Mouse (Mus musculus): ENCODE measurements around the gene Slc26a10. TPM values are rescaled to one million over a fixed set of nuclear protein-coding genes. Genes with fewer than 3 reads are reported as not detected.
A peak's percentile ranks its signal among the peaks of the same experiment; 100 is the strongest.
"Not testable (repeated sequence)": the region's sequence is repeated elsewhere in the genome, so short reads cannot be mapped to it uniquely, and the experiment has no call there.

Slc26a10 gene
- total RNA-seq, 2 experiments from 2014 or later: 3.8 to 4.3 TPM

GRCm38 (mm10) chr10:127199068-127199467 is 18.6 kb upstream of the Slc26a10 start:
- DNase-seq (ENCODE audit: low spot score in 2 of 2): no peak

- no peak for DNase-seq (ENCODE audit: low spot score in 2 of 2)
Measured at GRCm38 (mm10) chr10:127198492-127198891, 18.0 kb upstream of the Slc26a10 start.

- DNase-seq (ENCODE audit: low spot score in 2 of 2): no peak
Measured at GRCm38 (mm10) chr10:127197505-127198110, 17.2 kb upstream of the Slc26a10 start.

- no peak for DNase-seq (ENCODE audit: low spot score in 2 of 2)
Measured at GRCm38 (mm10) chr10:127197104-127197503, 16.7 kb upstream of the Slc26a10 start.

- DNase-seq (ENCODE audit: low spot score in 2 of 2): peak in 1 of 2 experiments; percentile 67
Measured at GRCm38 (mm10) chr10:127196392-127196791, 15.9 kb upstream of the Slc26a10 start.

GRCm38 (mm10) chr10:127195328-127196129 is 15.1 kb upstream of the Slc26a10 start, which contains the start of gene Dtx3:
Gene Dtx3, minus strand, starts transcription at chr10:127195728.
- DNase-seq (ENCODE audit: low spot score in 2 of 2): peak in 1 of 2 experiments; percentile 51

GRCm38 (mm10) chr10:127194428-127195327 is 14.2 kb upstream of the Slc26a10 start:
- peak in 1 of 2 experiments; percentile 71 for DNase-seq (ENCODE audit: low spot score in 2 of 2)

GRCm38 (mm10) chr10:127193011-127193410 is 12.6 kb upstream of the Slc26a10 start:
- no peak for DNase-seq (ENCODE audit: low spot score in 2 of 2)

- DNase-seq (ENCODE audit: low spot score in 2 of 2): not testable (repeated sequence)
Measured at GRCm38 (mm10) chr10:127192057-127192328, 11.5 kb upstream of the Slc26a10 start.

GRCm38 (mm10) chr10:127191191-127192056 is 11.0 kb upstream of the Slc26a10 start:
- no peak for DNase-seq (ENCODE audit: low spot score in 2 of 2)

- no peak for DNase-seq (ENCODE audit: low spot score in 2 of 2)
Measured at GRCm38 (mm10) chr10:127190398-127191190, 10.1 kb upstream of the Slc26a10 start.

- DNase-seq (ENCODE audit: low spot score in 2 of 2): peak; percentile 62 to 69
Measured at GRCm38 (mm10) chr10:127189651-127190381, 9.4 kb upstream of the Slc26a10 start, which contains the start of gene Arhgef25. Gene Arhgef25, minus strand, starts transcription at chr10:127190083.

GRCm38 (mm10) chr10:127189116-127189650 is 8.7 kb upstream of the Slc26a10 start:
- DNase-seq (ENCODE audit: low spot score in 2 of 2): peak in 1 of 2 experiments; percentile 55

GRCm38 (mm10) chr10:127188465-127189115 is 8.1 kb upstream of the Slc26a10 start:
- peak in 1 of 2 experiments; percentile 72 for DNase-seq (ENCODE audit: low spot score in 2 of 2)

GRCm38 (mm10) chr10:127188079-127188453 is 7.6 kb upstream of the Slc26a10 start:
- DNase-seq (ENCODE audit: low spot score in 2 of 2): no peak

- DNase-seq (ENCODE audit: low spot score in 2 of 2): no peak
Measured at GRCm38 (mm10) chr10:127187371-127188078, 7.1 kb upstream of the Slc26a10 start.

GRCm38 (mm10) chr10:127186451-127186850 is 6.0 kb upstream of the Slc26a10 start:
- DNase-seq (ENCODE audit: low spot score in 2 of 2): no peak

- no peak for DNase-seq (ENCODE audit: low spot score in 2 of 2)
Measured at GRCm38 (mm10) chr10:127185506-127185905, 5.1 kb upstream of the Slc26a10 start.
